Mouse (Mus musculus): Measurements from ENCODE around the gene Peak1. TPM values are rescaled to one million over a fixed set of nuclear protein-coding genes. Genes with fewer than 3 reads are reported as not detected.

Gene Peak1
- polyA plus RNA-seq, 1 experiment = 14.4 TPM

DNA sequence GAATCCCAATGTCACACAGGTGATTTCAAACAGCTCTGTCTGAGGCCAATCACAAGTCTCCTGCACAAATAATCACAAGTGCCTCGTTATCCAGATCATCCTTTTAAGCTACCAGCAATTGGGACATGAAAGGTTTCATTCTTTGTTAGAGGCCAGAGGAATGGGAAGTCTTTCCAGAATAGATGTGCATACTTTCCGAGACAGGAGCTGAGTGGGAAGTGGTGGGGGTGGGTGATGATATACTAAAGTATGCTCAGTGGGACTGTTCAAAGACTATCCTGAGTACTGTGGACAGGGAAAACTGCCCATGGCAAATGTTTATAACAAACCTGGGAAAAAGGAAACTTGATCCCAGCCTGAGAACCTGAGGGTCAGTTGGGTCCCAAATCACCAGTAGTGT is 258.4 kb downstream of the Peak1 start:
- H3K79me3 ChIP-seq (ENCODE audit: low read depth) = peaks cover 21% of the 10 kb centered on the region
- H3K27me3 ChIP-seq (ENCODE audit: control insufficient read depth, insufficient read depth, insufficient read length) = no peaks in the 10 kb centered on the region
- no peak overlapping the region for H3K4me3 ChIP-seq (ENCODE audit: insufficient read depth, poor library complexity, severe bottlenecking)
- peaks cover 63% of the 10 kb centered on the region for H3K79me2 ChIP-seq (ENCODE audit: control insufficient read depth, insufficient read depth)
- no peaks in the 10 kb centered on the region for H3K36me3 ChIP-seq (ENCODE audit: control insufficient read depth, insufficient read depth)
- H3ac ChIP-seq (ENCODE audit: control insufficient read depth, insufficient read length, low read depth) = no peak overlapping the region
- TF ChIP-seq FOSL1 (IDR thresholded peaks at IDR 0.05; ENCODE audit: insufficient read depth, low read length, poor library complexity, severe bottlenecking) = no peak

DNA sequence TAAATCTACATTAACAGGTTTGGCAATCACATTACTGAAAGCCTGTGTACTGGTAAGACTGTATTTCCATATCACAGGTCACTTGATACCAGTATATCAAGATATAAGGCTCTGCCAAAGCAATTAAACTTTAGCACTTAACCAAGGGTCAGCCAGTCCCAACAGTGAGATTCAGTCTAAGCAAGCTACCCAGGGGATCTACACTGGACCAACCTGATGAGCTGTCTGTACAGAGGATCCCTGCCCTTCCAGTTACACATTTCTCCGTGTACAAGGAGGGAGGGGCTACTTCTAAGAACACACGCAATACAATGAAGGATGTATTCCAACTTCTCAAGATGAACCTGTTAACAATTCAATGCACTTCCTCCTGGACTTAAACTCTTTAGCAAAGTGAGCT is 259.8 kb downstream of the Peak1 start:
- peaks cover 77% of the 10 kb centered on the region for H3K79me2 ChIP-seq (ENCODE audit: control insufficient read depth, insufficient read depth)
- H3ac ChIP-seq (ENCODE audit: control insufficient read depth, insufficient read length, low read depth) = no peak overlapping the region
- H3K36me3 ChIP-seq (ENCODE audit: control insufficient read depth, insufficient read depth) = no peaks in the 10 kb centered on the region
- H3K27me3 ChIP-seq (ENCODE audit: control insufficient read depth, insufficient read depth, insufficient read length) = no peaks in the 10 kb centered on the region
- peaks cover 23% of the 10 kb centered on the region for H3K79me3 ChIP-seq (ENCODE audit: low read depth)
- no peak overlapping the region for H3K4me3 ChIP-seq (ENCODE audit: insufficient read depth, poor library complexity, severe bottlenecking)
- TF ChIP-seq CEBPB (IDR thresholded peaks at IDR 0.05; ENCODE audit: low read depth) (no peak), USF1 (IDR thresholded peaks at IDR 0.05; ENCODE audit: low read depth) (no peak), MYOD1 (IDR thresholded peaks at IDR 0.05; ENCODE audit: control insufficient read depth, insufficient read length, low read depth) (no peak), MAX (IDR thresholded peaks at IDR 0.05) (no peak), MYOG (IDR thresholded peaks at IDR 0.05; ENCODE audit: control insufficient read depth, extremely low read depth, insufficient read length) (no peak)

DNA sequence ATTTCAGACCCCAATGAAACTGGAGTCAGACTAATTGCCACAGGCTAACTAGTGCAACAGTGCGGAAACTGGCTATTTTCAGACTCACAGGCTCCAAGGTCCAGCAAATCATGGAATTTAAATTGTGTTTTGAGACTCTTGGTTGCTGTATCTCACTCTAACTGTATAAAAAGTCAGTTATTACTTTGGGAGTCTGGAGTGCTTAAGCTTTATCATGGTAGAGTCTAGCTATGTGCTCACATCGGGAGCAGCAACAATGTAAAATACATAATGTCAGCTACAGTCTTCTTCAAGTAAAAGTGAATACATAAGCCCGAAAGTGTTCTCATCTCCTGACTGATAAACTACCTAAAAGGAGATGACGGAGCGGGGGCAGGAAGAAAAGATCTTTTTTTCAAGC is 263.3 kb downstream of the Peak1 start:
- Histone ChIP-seq H3K79me3 (ENCODE audit: low read depth) (peaks cover 21% of the 10 kb centered on the region), H3K36me3 (ENCODE audit: control insufficient read depth, insufficient read depth) (no peaks in the 10 kb centered on the region), H3K27me3 (ENCODE audit: control insufficient read depth, insufficient read depth, insufficient read length) (no peaks in the 10 kb centered on the region), H3ac (ENCODE audit: control insufficient read depth, insufficient read length, low read depth) (no peak overlapping the region), H3K4me3 (ENCODE audit: insufficient read depth, poor library complexity, severe bottlenecking) (no peak overlapping the region), H3K79me2 (ENCODE audit: control insufficient read depth, insufficient read depth) (peaks cover 97% of the 10 kb centered on the region)
- no peak for TF ChIP-seq CTCF (IDR thresholded peaks at IDR 0.05; ENCODE audit: control insufficient read depth, insufficient read depth, insufficient read length)
- TF ChIP-seq CEBPB (IDR thresholded peaks at IDR 0.05; ENCODE audit: low read depth) = no peak
- no peak for TF ChIP-seq MYOD1 (IDR thresholded peaks at IDR 0.05; ENCODE audit: control insufficient read depth, insufficient read length, low read depth)
- TF ChIP-seq FOSL1 (IDR thresholded peaks at IDR 0.05; ENCODE audit: insufficient read depth, low read length, poor library complexity, severe bottlenecking) = no peak
- TF ChIP-seq MYOG (IDR thresholded peaks at IDR 0.05; ENCODE audit: control insufficient read depth, extremely low read depth, insufficient read length) = no peak
- TF ChIP-seq MAX (IDR thresholded peaks at IDR 0.05) = no peak
- TF ChIP-seq USF1 (IDR thresholded peaks at IDR 0.05; ENCODE audit: low read depth) = no peak

DNA sequence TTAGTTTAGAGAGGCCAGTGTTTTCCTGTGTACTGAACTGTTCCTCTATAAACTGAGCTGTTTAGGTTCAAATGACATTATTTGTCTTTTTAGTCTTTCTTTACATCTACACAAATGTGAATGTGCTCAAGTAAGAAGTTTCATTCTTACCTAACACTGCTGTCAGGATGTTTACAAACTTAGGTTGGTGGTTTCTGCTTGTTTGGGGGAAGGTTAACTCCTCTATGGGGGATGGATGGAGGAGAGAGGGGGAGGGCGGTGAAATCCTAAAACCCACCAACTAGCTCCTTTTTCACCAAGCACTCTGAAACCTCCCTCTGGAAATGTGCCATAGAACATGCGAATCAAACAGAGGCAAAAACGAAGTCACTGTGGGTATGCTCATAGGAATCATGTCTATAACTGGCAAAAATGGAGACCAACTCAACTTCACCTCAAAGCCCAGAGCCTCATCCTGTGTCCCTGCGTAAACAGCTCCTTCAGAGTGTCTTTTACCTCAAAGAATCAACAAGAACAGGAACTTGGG is 265.3 kb downstream of the Peak1 start:
- Histone ChIP-seq H3K79me3 (ENCODE audit: low read depth) (peaks cover 21% of the 10 kb centered on the region), H3K27me3 (ENCODE audit: control insufficient read depth, insufficient read depth, insufficient read length) (no peaks in the 10 kb centered on the region), H3ac (ENCODE audit: control insufficient read depth, insufficient read length, low read depth) (no peak overlapping the region), H3K4me3 (ENCODE audit: insufficient read depth, poor library complexity, severe bottlenecking) (no peak overlapping the region), H3K79me2 (ENCODE audit: control insufficient read depth, insufficient read depth) (peaks cover 88% of the 10 kb centered on the region), H3K36me3 (ENCODE audit: control insufficient read depth, insufficient read depth) (no peaks in the 10 kb centered on the region)
- TF ChIP-seq USF1 (IDR thresholded peaks at IDR 0.05; ENCODE audit: low read depth) = no peak
- no peak for TF ChIP-seq MYOG (IDR thresholded peaks at IDR 0.05; ENCODE audit: control insufficient read depth, extremely low read depth, insufficient read length)
- no peak for TF ChIP-seq MYOD1 (IDR thresholded peaks at IDR 0.05; ENCODE audit: control insufficient read depth, insufficient read length, low read depth)
- no peak for TF ChIP-seq CTCF (IDR thresholded peaks at IDR 0.05; ENCODE audit: control insufficient read depth, insufficient read depth, insufficient read length)
- no peak for TF ChIP-seq FOSL1 (IDR thresholded peaks at IDR 0.05; ENCODE audit: insufficient read depth, low read length, poor library complexity, severe bottlenecking)

DNA sequence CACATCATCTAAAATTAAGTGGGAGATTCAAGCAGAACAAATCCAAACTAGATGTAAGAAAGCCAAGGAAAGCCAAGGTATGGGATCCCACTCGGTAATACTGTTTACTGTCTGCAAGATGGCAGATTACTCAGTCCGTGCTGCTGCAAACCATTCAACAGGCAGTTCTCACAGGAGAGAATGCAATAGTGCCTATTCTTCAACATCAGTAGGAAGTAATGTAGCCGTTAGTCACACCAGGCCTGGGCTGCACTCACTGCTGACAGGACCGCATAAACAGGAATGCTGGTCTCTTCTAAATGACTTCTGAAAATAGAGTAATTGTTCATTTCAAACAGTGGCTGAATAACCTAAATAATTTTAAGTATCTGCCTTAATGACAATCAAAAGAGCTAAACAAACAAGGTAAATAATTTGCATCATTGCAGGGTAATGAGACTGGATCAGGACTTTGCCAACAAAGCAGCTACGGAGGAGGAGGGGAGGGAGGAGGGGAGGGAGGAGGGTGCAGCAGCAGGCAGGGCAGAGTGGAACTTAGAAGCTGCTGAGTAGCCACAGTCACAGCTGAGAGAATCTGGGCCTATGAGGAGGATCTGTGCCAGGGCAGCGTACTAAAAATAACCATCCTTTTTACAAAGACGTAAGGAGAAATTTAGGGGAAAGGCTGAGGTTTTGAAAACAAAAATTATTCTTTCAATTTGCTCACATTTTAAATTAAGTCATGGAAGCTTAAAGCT is 266.0 kb downstream of the Peak1 start:
- Histone ChIP-seq H3K79me3 (ENCODE audit: low read depth) (peaks cover 17% of the 10 kb centered on the region), H3K79me2 (ENCODE audit: control insufficient read depth, insufficient read depth) (peaks cover 81% of the 10 kb centered on the region), H3ac (ENCODE audit: control insufficient read depth, insufficient read length, low read depth) (no peak overlapping the region), H3K4me3 (ENCODE audit: insufficient read depth, poor library complexity, severe bottlenecking) (no peak overlapping the region), H3K27me3 (ENCODE audit: control insufficient read depth, insufficient read depth, insufficient read length) (no peaks in the 10 kb centered on the region), H3K36me3 (ENCODE audit: control insufficient read depth, insufficient read depth) (no peaks in the 10 kb centered on the region)
- TF ChIP-seq MYOD1 (IDR thresholded peaks at IDR 0.05; ENCODE audit: control insufficient read depth, insufficient read length, low read depth) = no peak
- TF ChIP-seq USF1 (IDR thresholded peaks at IDR 0.05; ENCODE audit: low read depth) = no peak
- TF ChIP-seq CEBPB (IDR thresholded peaks at IDR 0.05; ENCODE audit: low read depth) = no peak
- no peak for TF ChIP-seq MYOG (IDR thresholded peaks at IDR 0.05; ENCODE audit: control insufficient read depth, extremely low read depth, insufficient read length)
- no peak for TF ChIP-seq MAX (IDR thresholded peaks at IDR 0.05)
- no peak for TF ChIP-seq CTCF (IDR thresholded peaks at IDR 0.05; ENCODE audit: control insufficient read depth, insufficient read depth, insufficient read length)
- no peak for TF ChIP-seq FOSL1 (IDR thresholded peaks at IDR 0.05; ENCODE audit: insufficient read depth, low read length, poor library complexity, severe bottlenecking)

Small RNAs within 50 kb of the gene (microRNA-seq; reads per million reads assigned to microRNA genes)
- 0.12 reads per million for gene Gm24270 (ENCODE audit: borderline microRNAs expressed)

Other genes starting within 250 kb of the Peak1 start
- gene Hmg20a, start 542 bp upstream of the Peak1 start, polyA plus RNA-seq (2012; fragmentation: generic; extraction: Trizol) = 9.7 TPM

Data from C2C12 (cell line).